Mouse (Mus musculus): ENCODE results near the gene Gm17359.

- TF ChIP-seq EP300 (IDR thresholded peaks at IDR 0.05; ENCODE audit: low read depth) (no peak), CTCF (IDR thresholded peaks at IDR 0.05; ENCODE audit: low read depth) (peak; percentile 14; the same call in 1 of the 2 replicates)
Observed at GRCm38 (mm10) chr3:79296049-79296448, 40.4 kb upstream of the Gm17359 start.

All from heart, postnatal 0 days (tissue).